In genomic region chr7:73809261-73809660, GRCm38 (mm10) we compare ENCODE assay signal across 10 mouse cellular contexts.
DNase-seq lines count a peak whose midpoint lies in the region; ATAC-seq and TF ChIP-seq lines count a peak whose summit lies in the region.
"Had no signal": no experiment of that assay in that cellular context is flagged by ENCODE, and none has a peak within 500 bp of the region (broad histone marks: within the 10 kb centered on the region; RNA-seq: fewer than 3 reads in every experiment).

No protein-coding gene starts in this region.

- H3K36me3 ChIP-seq in testis, adult 2 months (ENCODE audit: control insufficient read depth, insufficient read depth, low read length): no peaks in the 10 kb centered on the region
- H3K36me3 ChIP-seq in kidney, embryonic 14.5 days (ENCODE audit: control insufficient read depth, insufficient read depth, low read length): no peaks in the 10 kb centered on the region
- no peaks in the 10 kb centered on the region for H3K36me3 ChIP-seq in hindbrain, embryonic 10.5 days
- H3K36me3 ChIP-seq: embryonic facial prominence, embryonic 13.5 days had no signal

- TF ChIP-seq CTCF in testis, adult 2 months (IDR thresholded peaks at IDR 0.05; ENCODE audit: control insufficient read depth, insufficient read depth, insufficient replicate concordance, low read depth, low read length): no peak

- DNase-seq in gastrocnemius, postnatal 25 days: peak; percentile 13
- no peak for DNase-seq in gastrocnemius, postnatal 4 days (ENCODE audit: low spot score in 2 of 2)
- DNase-seq in testis, postnatal 14 days (ENCODE audit: low spot score): no peak
- DNase-seq in urinary bladder, postnatal 25 days (ENCODE audit: low spot score): peak; percentile 5
- DNase-seq in thymus, adult 18-20 months: no peak
- no peak for DNase-seq in hindbrain, embryonic 10.5 days (ENCODE audit: low spot score)
- DNase-seq: thymus, postnatal 14 days had no signal

- H3K4me1 ChIP-seq in testis, adult 2 months (ENCODE audit: control insufficient read depth, insufficient read depth, low read length): no peaks in the 10 kb centered on the region
- H3K4me1 ChIP-seq in kidney, embryonic 14.5 days (ENCODE audit: control insufficient read depth, insufficient read depth, low read length): no peaks in the 10 kb centered on the region
- H3K4me1 ChIP-seq in hindbrain, embryonic 10.5 days (replicated peaks): no peaks in the 10 kb centered on the region
- H3K4me1 ChIP-seq: embryonic facial prominence, embryonic 13.5 days had no signal

- H3K27me3 ChIP-seq in testis, adult 2 months (ENCODE audit: control insufficient read depth, insufficient read depth, low read length): no peaks in the 10 kb centered on the region
- no peaks in the 10 kb centered on the region for H3K27me3 ChIP-seq in kidney, embryonic 14.5 days (ENCODE audit: control insufficient read depth, insufficient read depth, low read length)
- H3K27me3 ChIP-seq in hindbrain, embryonic 10.5 days (ENCODE audit: insufficient read depth, poor library complexity, severe bottlenecking): no peaks in the 10 kb centered on the region
- H3K27me3 ChIP-seq: embryonic facial prominence, embryonic 13.5 days had no signal

- no peaks in the 10 kb centered on the region for H3K9me3 ChIP-seq in kidney, embryonic 14.5 days (ENCODE audit: control insufficient read depth, low read length)
- H3K9me3 ChIP-seq in hindbrain, embryonic 10.5 days: no peaks in the 10 kb centered on the region

- 65% methylated on average over 2 of the region's 2 CpGs for WGBS in kidney, embryonic 14.5 days
- 78% methylated on average over 2 of the region's 2 CpGs for WGBS in hindbrain, embryonic 10.5 days

- H3K4me2 ChIP-seq in kidney, embryonic 14.5 days (replicated peaks; ENCODE audit: low read depth, low read length): no peak overlapping the region
- H3K4me2 ChIP-seq: embryonic facial prominence, embryonic 13.5 days had no signal

- peak overlapping the region; percentile 76 for H3K27ac ChIP-seq in testis, adult 2 months (ENCODE audit: control insufficient read depth, insufficient read depth, low read depth, low read length)
- no peak overlapping the region for H3K27ac ChIP-seq in kidney, embryonic 14.5 days (ENCODE audit: low read depth, low read length)
- no peak overlapping the region for H3K27ac ChIP-seq in hindbrain, embryonic 10.5 days
- H3K27ac ChIP-seq: embryonic facial prominence, embryonic 13.5 days had no signal

- peak; percentile 34; the same call in 1 of the 2 replicates for TF ChIP-seq POLR2A in testis, adult 2 months (IDR thresholded peaks at IDR 0.05; ENCODE audit: control insufficient read depth, low read depth, low read length)

- H3K9ac ChIP-seq in kidney, embryonic 14.5 days (ENCODE audit: low read depth, low read length): no peak overlapping the region
- H3K9ac ChIP-seq: embryonic facial prominence, embryonic 13.5 days had no signal

- H3K4me3 ChIP-seq in testis, adult 2 months (ENCODE audit: control insufficient read depth, low read depth, low read length): no peak overlapping the region
- H3K4me3 ChIP-seq in kidney, embryonic 14.5 days (ENCODE audit: low read length): no peak overlapping the region
- no peak overlapping the region for H3K4me3 ChIP-seq in hindbrain, embryonic 10.5 days
- H3K4me3 ChIP-seq: embryonic facial prominence, embryonic 13.5 days had no signal

- 0 out of 2 replicates have a peak, but pooled peaks have one; percentile 16 for ATAC-seq in kidney, embryonic 14.5 days (ENCODE audit: low FRiP score, low TSS enrichment)

Comparison
In these comparisons a context has a peak if more than half of its experiments do, and no peak if none do; other contexts are left out.
1. DNase-seq: peak in gastrocnemius, postnatal 25 days (single experiment) and urinary bladder, postnatal 25 days (single experiment); none in gastrocnemius, postnatal 4 days (0 of 2), testis, postnatal 14 days (single experiment), thymus, adult 18-20 months (0 of 2) and hindbrain, embryonic 10.5 days (single experiment).